Mouse (Mus musculus) midbrain, postnatal 0 days (tissue): Measurements from ENCODE around the gene Elmo2. TPM values are rescaled to one million over a fixed set of nuclear protein-coding genes. Genes with fewer than 3 reads are reported as not detected.
A peak's percentile ranks its signal among the peaks of the same experiment; 100 is the strongest.

Experiments
- ATAC-seq: fragments of 200-750 bp; cut with Nextera tagmentation; 2 replicates; pipeline ENCODE4 v1.8.0; 2017; ENCODE audit warnings: moderate number of reproducible peaks, mild to moderate bottlenecking, moderate TSS enrichment, moderate library complexity; ENCODE audit not compliant: low FRiP score
- DNase-seq: peaks from one replicate; pipeline ENCODE4 v3.0.0-alpha.2; 2015; ENCODE audit warnings: low spot score
- H3K27ac ChIP-seq: fragments of 300-500 bp; sonication (generic); 2 replicates; pipeline ENCODE4 v1.5.1; 2014; ENCODE audit warnings: low read depth, mild to moderate bottlenecking, low read length, mixed read lengths
- H3K27me3 ChIP-seq: fragments of 300-500 bp; sonication (generic); 2 replicates; pipeline ENCODE4 v1.6.1; 2014; ENCODE audit warnings: low read length, control low read depth, mixed read lengths; ENCODE audit not compliant: insufficient read depth
- H3K36me3 ChIP-seq: fragments of 300-500 bp; sonication (generic); 2 replicates; pipeline ENCODE4 v1.6.1; 2014; ENCODE audit warnings: low read length, control low read depth, mixed read lengths; ENCODE audit not compliant: insufficient read depth
- H3K4me1 ChIP-seq: fragments of 300-500 bp; sonication (generic); 2 replicates; pipeline ENCODE4 v1.6.1; 2014; ENCODE audit warnings: mild to moderate bottlenecking, control low read depth, antibody characterized with exemption, low read length, mixed read lengths; ENCODE audit not compliant: insufficient read depth
- H3K4me2 ChIP-seq: fragments of 300-500 bp; sonication (generic); 2 replicates; pipeline ENCODE4 v1.6.1; 2014; ENCODE audit warnings: low read depth, mild to moderate bottlenecking, low read length, mixed read lengths; ENCODE audit not compliant: poor library complexity, severe bottlenecking
- H3K4me3 ChIP-seq: fragments of 300-500 bp; sonication (generic); 2 replicates; pipeline ENCODE4 v1.5.1; 2014; ENCODE audit warnings: low read depth, mild to moderate bottlenecking, low read length, moderate library complexity
- H3K9ac ChIP-seq: fragments of 300-500 bp; sonication (generic); replicated peaks from 2 replicates; pipeline ENCODE4 v1.6.1; 2014; ENCODE audit warnings: mild to moderate bottlenecking, low read length, moderate library complexity, mixed read lengths; ENCODE audit not compliant: poor library complexity, severe bottlenecking
- H3K9me3 ChIP-seq: fragments of 300-500 bp; sonication (generic); 2 replicates; pipeline ENCODE4 v1.6.1; 2016; ENCODE audit warnings: low read length, control low read depth
- CTCF ChIP-seq: IDR thresholded peaks from 2 replicates; pipeline ENCODE4 v1.5.1; 2016; ENCODE audit warnings: antibody characterized with exemption, mild to moderate bottlenecking
- WGBS: fragments of 180-500 bp; shearing (Covaris S2); extraction: QIAGEN DNeasy Blood & Tissue Kit; methylation state at CpG from one replicate; pipeline ENCODE4 v1.1.7; 2014; 5-methylcytosine and 5-hydroxymethylcytosine counted together
- polyA plus RNA-seq: library from polyadenylated mRNA; unstranded; fragments of >200 nt; fragmentation: Nextera tagmentation; extraction: Ambion mirVana; gene quantifications from 2 replicates; pipeline ENCODE4 v1.2.1, GENCODE M21; 2015
- total RNA-seq: library from RNA; depleted of rRNA; stranded (reverse); fragments of >200 nt; gene quantifications from 2 replicates; pipeline ENCODE4 v1.2.3, GENCODE M21; 2014

The Elmo2 gene
- total and polyA plus RNA-seq, 2 experiments from 2014 or later, result 77.2 to 99.4 TPM

GRCm38 (mm10) chr2:165286361-165287201 is 39.7 kb downstream of the Elmo2 start:
- no peak for DNase-seq

GRCm38 (mm10) chr2:165285621-165286020 is 40.7 kb downstream of the Elmo2 start:
- H3K27ac ChIP-seq, result no peak overlapping the region
- no peak overlapping the region for H3K9ac ChIP-seq
- H3K4me2 ChIP-seq, result no peak overlapping the region
- DNase-seq (no peak), ATAC-seq (no peak)
- peaks cover 26% of the 10 kb centered on the region for H3K36me3 ChIP-seq
- no peaks in the 10 kb centered on the region for H3K9me3 ChIP-seq
- no peak for TF ChIP-seq CTCF
- no peaks in the 10 kb centered on the region for H3K27me3 ChIP-seq
- 87% methylated on average over 8 of the region's 8 CpGs for WGBS
- H3K4me3 ChIP-seq, result no peak overlapping the region
- H3K4me1 ChIP-seq, result peaks cover 17% of the 10 kb centered on the region

More at GRCm38 (mm10) chr2:165286361-165287201, 39.7 kb downstream of the Elmo2 start:
- no peak for TF ChIP-seq CTCF
- Histone ChIP-seq H3K9ac (peak overlapping the region; percentile 58), H3K4me1 (peaks cover 17% of the 10 kb centered on the region), H3K9me3 (no peaks in the 10 kb centered on the region), H3K4me2 (peak overlapping the region; percentile 95), H3K27me3 (no peaks in the 10 kb centered on the region), H3K27ac (0 out of 2 replicates have a peak overlapping the region, but pooled peaks have one; percentile 83), H3K4me3 (peak overlapping the region; percentile 58), H3K36me3 (peaks cover 29% of the 10 kb centered on the region)
- ATAC-seq, result no peak
- 72% methylated on average over 18 of the region's 18 CpGs for WGBS

- H3K9ac ChIP-seq, result 0 out of 2 replicates have a peak overlapping the region, but pooled peaks have one; percentile 4
- 84% methylated on average over 3 of the region's 3 CpGs for WGBS
- H3K27ac ChIP-seq, result no peak overlapping the region
- peaks cover 17% of the 10 kb centered on the region for H3K4me1 ChIP-seq
- no peak overlapping the region for H3K4me2 ChIP-seq
- DNase-seq (no peak), ATAC-seq (no peak)
- H3K36me3 ChIP-seq, result peaks cover 24% of the 10 kb centered on the region
- no peaks in the 10 kb centered on the region for H3K9me3 ChIP-seq
- H3K4me3 ChIP-seq, result no peak overlapping the region
- H3K27me3 ChIP-seq, result no peaks in the 10 kb centered on the region
- TF ChIP-seq CTCF, result no peak
Measured at GRCm38 (mm10) chr2:165285034-165285433, 41.2 kb downstream of the Elmo2 start.

DNA sequence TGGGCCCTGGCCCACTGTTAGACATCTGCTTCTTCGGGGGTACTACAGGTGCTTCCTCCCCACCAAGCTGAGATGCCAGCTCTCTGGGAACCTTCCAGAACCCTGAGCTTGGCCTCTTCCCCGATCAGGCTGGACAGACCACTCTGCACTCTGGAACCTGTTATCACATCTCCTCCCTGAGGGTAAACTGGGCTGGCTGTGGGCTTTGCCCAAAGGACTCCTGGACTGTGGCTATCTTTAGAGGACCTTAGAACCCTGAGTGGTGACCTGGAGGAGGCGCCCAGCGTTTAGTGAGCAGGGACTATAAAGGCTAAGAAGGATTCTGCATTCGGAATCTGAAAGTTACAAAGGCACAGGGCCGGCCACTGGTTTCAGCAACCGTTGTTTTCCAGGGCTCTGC is 41.9 kb downstream of the Elmo2 start:
- no peak overlapping the region for H3K27ac ChIP-seq
- peaks cover 17% of the 10 kb centered on the region for H3K4me1 ChIP-seq
- WGBS, result 96% methylated on average over 7 of the region's 7 CpGs
- 0 out of 2 replicates have a peak overlapping the region, but pooled peaks have one; percentile 4 for H3K9ac ChIP-seq
- ATAC-seq (no peak), DNase-seq (no peak)
- H3K4me2 ChIP-seq, result no peak overlapping the region
- H3K27me3 ChIP-seq, result no peaks in the 10 kb centered on the region
- no peak overlapping the region for H3K4me3 ChIP-seq
- TF ChIP-seq CTCF, result no peak
- peaks cover 17% of the 10 kb centered on the region for H3K36me3 ChIP-seq
- H3K9me3 ChIP-seq, result no peaks in the 10 kb centered on the region

DNA sequence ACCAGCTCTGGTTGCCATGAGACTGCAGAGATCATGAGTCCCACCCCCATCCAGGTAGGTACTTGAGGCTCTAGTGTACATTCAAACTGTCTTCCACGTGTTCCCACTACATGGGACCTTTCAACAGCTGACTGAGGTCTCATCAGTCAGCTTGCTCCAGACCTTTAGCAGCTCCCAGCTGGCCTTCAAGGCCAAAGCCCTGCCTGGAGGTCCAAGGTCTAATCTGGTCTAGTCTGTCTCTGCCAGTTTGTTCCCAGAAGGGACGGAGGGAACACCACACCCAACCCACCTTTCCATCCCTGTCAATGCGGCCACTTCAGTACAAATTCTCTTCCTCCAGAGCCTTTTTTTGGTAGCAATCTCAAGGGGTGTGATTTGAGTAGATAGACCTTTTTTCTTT is 42.6 kb downstream of the Elmo2 start:
- H3K27ac ChIP-seq, result no peak overlapping the region
- 90% methylated on average over 3 of the region's 3 CpGs for WGBS
- peaks cover 17% of the 10 kb centered on the region for H3K36me3 ChIP-seq
- H3K4me3 ChIP-seq, result no peak overlapping the region
- no peak overlapping the region for H3K9ac ChIP-seq
- no peak overlapping the region for H3K4me2 ChIP-seq
- DNase-seq (no peak), ATAC-seq (no peak)
- TF ChIP-seq CTCF, result no peak
- peaks cover 17% of the 10 kb centered on the region for H3K4me1 ChIP-seq
- no peaks in the 10 kb centered on the region for H3K27me3 ChIP-seq
- H3K9me3 ChIP-seq, result no peaks in the 10 kb centered on the region

GRCm38 (mm10) chr2:165281779-165282311 is 44.4 kb downstream of the Elmo2 start:
- Histone ChIP-seq H3K9me3 (no peaks in the 10 kb centered on the region), H3K4me2 (no peak overlapping the region), H3K9ac (no peak overlapping the region), H3K27me3 (no peaks in the 10 kb centered on the region), H3K27ac (no peak overlapping the region), H3K36me3 (peaks cover 21% of the 10 kb centered on the region), H3K4me3 (no peak overlapping the region), H3K4me1 (peaks cover 9% of the 10 kb centered on the region)
- no peak for TF ChIP-seq CTCF
- ATAC-seq, result no peak
- WGBS, result 55% methylated on average over 4 of the region's 6 CpGs
- DNase-seq, result peak; percentile 70
